14 mouse cellular contexts compared by ENCODE assay signal in the genomic region with DNA sequence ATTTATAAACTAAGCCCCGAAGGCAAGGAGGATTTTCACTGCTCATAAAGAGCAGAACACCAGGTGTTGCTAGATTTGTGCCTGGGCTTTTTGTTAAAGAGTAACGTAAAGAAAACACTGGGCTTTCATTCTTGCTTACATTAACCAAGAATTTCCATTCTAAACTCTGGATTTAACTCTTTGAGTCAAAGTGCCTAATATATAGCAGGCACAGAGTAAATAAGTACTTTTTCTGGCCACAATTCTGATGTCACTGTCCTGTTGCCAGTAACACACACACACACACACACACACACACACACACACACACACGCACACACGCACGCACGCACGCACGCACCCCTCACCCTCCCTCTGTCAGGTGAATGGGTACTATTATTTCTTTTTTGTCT.
A peak's percentile ranks its signal among the peaks of the same experiment; 100 is the strongest.
DNase-seq lines count a peak whose midpoint lies in the region; ATAC-seq lines count a peak whose summit lies in the region.
"Had no signal": no experiment of that assay in that cellular context is flagged by ENCODE, and none has a peak within 500 bp of the region (broad histone marks: within the 10 kb centered on the region; RNA-seq: fewer than 3 reads in every experiment).

No protein-coding gene starts in this region.

- WGBS in hindbrain, embryonic 11.5 days = 89% methylated on average over 8 of the region's 8 CpGs
- WGBS in hindbrain, embryonic 16.5 days = 76% methylated on average over 8 of the region's 8 CpGs
- WGBS in forebrain, embryonic 12.5 days = 60% methylated on average over 8 of the region's 8 CpGs
- 76% methylated on average over 8 of the region's 8 CpGs for WGBS in limb, embryonic 10.5 days
- WGBS in midbrain, embryonic 15.5 days = 72% methylated on average over 8 of the region's 8 CpGs
- 86% methylated on average over 8 of the region's 8 CpGs for WGBS in heart, embryonic 12.5 days

- H3K4me1 ChIP-seq in hindbrain, embryonic 11.5 days (replicated peaks; ENCODE audit: control insufficient read depth, insufficient read depth, low read length) = no peaks in the 10 kb centered on the region
- H3K4me1 ChIP-seq in hindbrain, embryonic 16.5 days (ENCODE audit: control insufficient read depth, insufficient read depth, low read depth, low read length) = peaks cover 2% of the 10 kb centered on the region; the same call in 1 of the 2 replicates
- H3K4me1 ChIP-seq in forebrain, embryonic 12.5 days = peaks cover 30% of the 10 kb centered on the region
- H3K4me1 ChIP-seq in limb, embryonic 10.5 days = peaks cover 13% of the 10 kb centered on the region
- H3K4me1 ChIP-seq in midbrain, embryonic 15.5 days = peaks cover 10% of the 10 kb centered on the region
- no peaks in the 10 kb centered on the region for H3K4me1 ChIP-seq in heart, embryonic 12.5 days (replicated peaks)

- H3K4me3 ChIP-seq in hindbrain, embryonic 11.5 days (ENCODE audit: low read depth, low read length) = no peak overlapping the region
- no peak overlapping the region for H3K4me3 ChIP-seq in hindbrain, embryonic 16.5 days (ENCODE audit: low read length)
- H3K4me3 ChIP-seq in forebrain, embryonic 12.5 days (replicated peaks) = no peak overlapping the region
- H3K4me3 ChIP-seq in limb, embryonic 10.5 days = no peak overlapping the region
- no peak overlapping the region for H3K4me3 ChIP-seq in midbrain, embryonic 15.5 days
- H3K4me3 ChIP-seq in heart, embryonic 12.5 days = no peak overlapping the region
- H3K4me3 ChIP-seq: erythroblast, embryonic 14.5 days had no signal

- H3K9me3 ChIP-seq in hindbrain, embryonic 11.5 days (ENCODE audit: control insufficient read depth, low read length) = no peaks in the 10 kb centered on the region
- H3K9me3 ChIP-seq in hindbrain, embryonic 16.5 days (ENCODE audit: control insufficient read depth, low read length) = no peaks in the 10 kb centered on the region
- H3K9me3 ChIP-seq in forebrain, embryonic 12.5 days = no peaks in the 10 kb centered on the region
- H3K9me3 ChIP-seq in limb, embryonic 10.5 days (replicated peaks) = no peaks in the 10 kb centered on the region
- H3K9me3 ChIP-seq in midbrain, embryonic 15.5 days = no peaks in the 10 kb centered on the region
- 0 out of 2 replicates have a peak, but pooled peaks cover 2% of the 10 kb centered on the region for H3K9me3 ChIP-seq in heart, embryonic 12.5 days (replicated peaks)

- H3K36me3 ChIP-seq in hindbrain, embryonic 11.5 days (ENCODE audit: control insufficient read depth, insufficient read depth, low read length) = no peaks in the 10 kb centered on the region
- H3K36me3 ChIP-seq in hindbrain, embryonic 16.5 days (ENCODE audit: control insufficient read depth, insufficient read depth, low read length) = no peaks in the 10 kb centered on the region
- peaks cover 17% of the 10 kb centered on the region for H3K36me3 ChIP-seq in forebrain, embryonic 12.5 days (replicated peaks)
- H3K36me3 ChIP-seq in limb, embryonic 10.5 days = no peaks in the 10 kb centered on the region
- peaks cover 4% of the 10 kb centered on the region; the same call in 1 of the 2 replicates for H3K36me3 ChIP-seq in midbrain, embryonic 15.5 days (replicated peaks)
- H3K36me3 ChIP-seq in heart, embryonic 12.5 days = no peaks in the 10 kb centered on the region

- H3K27me3 ChIP-seq in hindbrain, embryonic 11.5 days (ENCODE audit: control insufficient read depth, insufficient read depth, low read length) = no peaks in the 10 kb centered on the region
- H3K27me3 ChIP-seq in hindbrain, embryonic 16.5 days (replicated peaks; ENCODE audit: control insufficient read depth, insufficient read depth, low read length) = no peaks in the 10 kb centered on the region
- H3K27me3 ChIP-seq in forebrain, embryonic 12.5 days = no peaks in the 10 kb centered on the region
- no peaks in the 10 kb centered on the region for H3K27me3 ChIP-seq in limb, embryonic 10.5 days (ENCODE audit: low read depth, poor library complexity, severe bottlenecking)
- no peaks in the 10 kb centered on the region for H3K27me3 ChIP-seq in midbrain, embryonic 15.5 days (replicated peaks)
- H3K27me3 ChIP-seq in heart, embryonic 12.5 days (replicated peaks) = no peaks in the 10 kb centered on the region

- no peak overlapping the region for H3K4me2 ChIP-seq in hindbrain, embryonic 11.5 days (replicated peaks; ENCODE audit: low read depth, low read length)
- H3K4me2 ChIP-seq in hindbrain, embryonic 16.5 days (ENCODE audit: low read length) = no peak overlapping the region
- no peak overlapping the region for H3K4me2 ChIP-seq in forebrain, embryonic 12.5 days
- no peak overlapping the region for H3K4me2 ChIP-seq in midbrain, embryonic 15.5 days
- no peak overlapping the region for H3K4me2 ChIP-seq in heart, embryonic 12.5 days

- peak overlapping the region; percentile 53; the same call in 1 of the 2 replicates for H3K27ac ChIP-seq in hindbrain, embryonic 11.5 days (ENCODE audit: low read depth, low read length)
- H3K27ac ChIP-seq in hindbrain, embryonic 16.5 days (ENCODE audit: low read depth, low read length) = no peak overlapping the region
- H3K27ac ChIP-seq in forebrain, embryonic 12.5 days = peak overlapping the region; percentile 78
- peak overlapping the region; percentile 68; the same call in 1 of the 2 replicates for H3K27ac ChIP-seq in limb, embryonic 10.5 days
- H3K27ac ChIP-seq in midbrain, embryonic 15.5 days = peak overlapping the region; percentile 45; the same call in 1 of the 2 replicates
- no peak overlapping the region for H3K27ac ChIP-seq in heart, embryonic 12.5 days (ENCODE audit: poor library complexity, severe bottlenecking)

- H3K9ac ChIP-seq in hindbrain, embryonic 11.5 days (ENCODE audit: low read depth, low read length) = no peak overlapping the region
- H3K9ac ChIP-seq in hindbrain, embryonic 16.5 days (ENCODE audit: low read depth, low read length) = no peak overlapping the region
- H3K9ac ChIP-seq in forebrain, embryonic 12.5 days = no peak overlapping the region
- no peak overlapping the region for H3K9ac ChIP-seq in midbrain, embryonic 15.5 days
- H3K9ac ChIP-seq in heart, embryonic 12.5 days = no peak overlapping the region

- no peak for ATAC-seq in hindbrain, embryonic 11.5 days (ENCODE audit: low FRiP score)
- no peak for ATAC-seq in hindbrain, embryonic 16.5 days
- ATAC-seq in forebrain, embryonic 12.5 days (ENCODE audit: low FRiP score) = no peak
- no peak for ATAC-seq in midbrain, embryonic 15.5 days (replicated peaks)
- ATAC-seq in heart, embryonic 12.5 days (ENCODE audit: insufficient number of reproducible peaks, low FRiP score) = no peak
- ATAC-seq: lung, postnatal 0 days had no signal

- no peak for DNase-seq in hindbrain, embryonic 11.5 days (ENCODE audit: low spot score)
- DNase-seq in limb, embryonic 10.5 days (ENCODE audit: low spot score) = no peak
- DNase-seq in MN1 (ENCODE audit: low spot score) = no peak
- DNase-seq in adrenal gland, adult 18-20 months (ENCODE audit: low spot score in 2 of 2) = no peak
- DNase-seq: cerebellum, adult 2 months; embryo, embryonic 11 days; gastrocnemius, postnatal 36 days; layer of hippocampus, postnatal 36 days had no signal

Comparison
In these comparisons a context has a peak if more than half of its experiments do, and no peak if none do; other contexts are left out.
1. H3K27ac ChIP-seq: peak in hindbrain, embryonic 11.5 days (single experiment), forebrain, embryonic 12.5 days (single experiment), limb, embryonic 10.5 days (single experiment) and midbrain, embryonic 15.5 days (single experiment); none in hindbrain, embryonic 16.5 days (single experiment) and heart, embryonic 12.5 days (single experiment).